Mouse (Mus musculus): Measurements from ENCODE around the gene Stab1. TPM values are rescaled to one million over a fixed set of nuclear protein-coding genes. Genes with fewer than 3 reads are reported as not detected.

Stab1 gene
- polyA plus RNA-seq, 1 experiment from 2014 or later: 26.6 TPM

DNA sequence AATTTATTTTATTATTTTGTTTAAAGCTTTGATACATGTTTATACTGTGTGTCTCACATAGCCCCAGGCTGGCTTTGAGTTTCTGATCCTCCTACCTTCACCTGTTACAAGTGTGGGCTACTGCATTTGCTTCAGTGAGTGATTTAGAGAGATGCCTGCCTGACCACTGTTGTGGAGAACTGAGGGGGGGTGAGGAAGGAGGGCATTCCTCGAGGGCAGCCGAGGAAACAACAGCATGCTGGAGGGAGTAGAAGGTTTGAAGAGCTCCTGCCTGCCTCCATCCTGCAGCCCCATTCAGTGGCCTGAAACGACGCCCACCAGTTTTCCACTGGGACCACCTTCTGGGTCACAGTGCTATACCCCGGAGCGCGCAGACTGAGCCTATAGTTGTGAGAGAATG is 3.0 kb downstream of the Stab1 start:
- Histone ChIP-seq H3K4me2 (ENCODE audit: low read length) (no peak overlapping the region), H3K27me3 (ENCODE audit: control insufficient read depth, insufficient read depth, low read length) (no peaks in the 10 kb centered on the region), H3K4me3 (replicated peaks; ENCODE audit: low read depth, low read length) (no peak overlapping the region), H3K9ac (replicated peaks; ENCODE audit: low read length) (no peak overlapping the region), H3K9me3 (ENCODE audit: control insufficient read depth, low read length) (no peaks in the 10 kb centered on the region), H3K27ac (replicated peaks; ENCODE audit: low read depth, low read length) (no peak overlapping the region), H3K36me3 (ENCODE audit: control insufficient read depth, insufficient read depth, low read length) (peaks cover 6% of the 10 kb centered on the region), H3K4me1 (ENCODE audit: control insufficient read depth, insufficient read depth, low read length) (no peaks in the 10 kb centered on the region)
- no peak for DNase-seq
- WGBS: 51% methylated on average over 7 of the region's 7 CpGs
- ATAC-seq (ENCODE audit: low FRiP score, low TSS enrichment): no peak

DNA sequence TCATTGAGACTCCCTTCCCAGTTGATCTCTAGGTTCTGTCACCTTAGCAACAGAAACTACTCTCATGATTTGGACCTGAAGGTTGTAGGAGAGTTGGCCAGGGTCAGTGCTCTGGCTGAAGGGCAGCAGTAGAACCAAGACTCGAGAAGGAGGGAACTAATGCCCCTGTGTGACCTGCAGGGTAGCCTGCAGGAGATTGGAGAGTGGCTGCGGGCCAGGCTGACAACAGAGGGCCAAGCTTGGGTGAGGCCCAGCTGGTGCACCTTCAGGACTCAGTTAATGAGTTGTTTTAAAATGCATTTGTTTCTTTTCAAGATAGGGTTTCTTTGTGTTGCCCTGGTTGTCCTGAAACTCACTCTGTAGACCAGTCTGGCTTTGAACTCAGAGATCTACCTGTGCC is 3.4 kb downstream of the Stab1 start:
- WGBS: 79% methylated on average over 2 of the region's 2 CpGs
- no peak overlapping the region for H3K4me2 ChIP-seq (ENCODE audit: low read length)
- no peak for ATAC-seq (ENCODE audit: low FRiP score, low TSS enrichment)

DNA sequence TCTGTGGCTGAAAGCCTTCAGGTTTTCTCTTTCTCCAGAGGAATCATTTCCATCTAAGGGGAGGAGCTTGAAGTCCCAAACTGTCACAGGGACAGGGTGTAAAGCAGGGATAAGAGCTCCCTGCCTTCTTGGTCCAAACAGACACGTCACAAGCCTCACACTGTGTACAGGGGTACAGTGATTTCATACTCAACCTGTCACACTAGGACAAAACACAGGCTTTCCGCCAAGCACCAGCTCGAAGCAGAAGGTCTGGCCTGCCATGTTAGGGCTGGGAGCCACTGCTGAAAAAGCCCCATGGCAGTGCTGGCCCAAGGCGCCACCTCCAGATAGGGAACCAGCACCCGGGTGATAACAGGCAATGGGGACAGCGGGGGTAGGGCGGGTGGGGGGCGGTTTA is 4.4 kb downstream of the Stab1 start:
- Histone ChIP-seq H3K36me3 (ENCODE audit: control insufficient read depth, insufficient read depth, low read length) (no peaks in the 10 kb centered on the region), H3K9me3 (ENCODE audit: control insufficient read depth, low read length) (no peaks in the 10 kb centered on the region), H3K4me1 (ENCODE audit: control insufficient read depth, insufficient read depth, low read length) (no peaks in the 10 kb centered on the region), H3K27me3 (ENCODE audit: control insufficient read depth, insufficient read depth, low read length) (no peaks in the 10 kb centered on the region), H3K4me3 (replicated peaks; ENCODE audit: low read depth, low read length) (no peak overlapping the region), H3K9ac (replicated peaks; ENCODE audit: low read length) (no peak overlapping the region), H3K4me2 (ENCODE audit: low read length) (no peak overlapping the region), H3K27ac (replicated peaks; ENCODE audit: low read depth, low read length) (no peak overlapping the region)
- DNase-seq (no peak), ATAC-seq (ENCODE audit: low FRiP score, low TSS enrichment) (no peak)
- WGBS: 84% methylated on average over 8 of the region's 8 CpGs

More for the DNA sequence above, 3.4 kb downstream of the Stab1 start:
- Histone ChIP-seq H3K27ac (replicated peaks; ENCODE audit: low read depth, low read length) (no peak overlapping the region), H3K27me3 (ENCODE audit: control insufficient read depth, insufficient read depth, low read length) (no peaks in the 10 kb centered on the region), H3K4me3 (replicated peaks; ENCODE audit: low read depth, low read length) (no peak overlapping the region), H3K9ac (replicated peaks; ENCODE audit: low read length) (no peak overlapping the region), H3K36me3 (ENCODE audit: control insufficient read depth, insufficient read depth, low read length) (peaks cover 2% of the 10 kb centered on the region), H3K4me1 (ENCODE audit: control insufficient read depth, insufficient read depth, low read length) (no peaks in the 10 kb centered on the region), H3K9me3 (ENCODE audit: control insufficient read depth, low read length) (no peaks in the 10 kb centered on the region)
- no peak for DNase-seq

DNA sequence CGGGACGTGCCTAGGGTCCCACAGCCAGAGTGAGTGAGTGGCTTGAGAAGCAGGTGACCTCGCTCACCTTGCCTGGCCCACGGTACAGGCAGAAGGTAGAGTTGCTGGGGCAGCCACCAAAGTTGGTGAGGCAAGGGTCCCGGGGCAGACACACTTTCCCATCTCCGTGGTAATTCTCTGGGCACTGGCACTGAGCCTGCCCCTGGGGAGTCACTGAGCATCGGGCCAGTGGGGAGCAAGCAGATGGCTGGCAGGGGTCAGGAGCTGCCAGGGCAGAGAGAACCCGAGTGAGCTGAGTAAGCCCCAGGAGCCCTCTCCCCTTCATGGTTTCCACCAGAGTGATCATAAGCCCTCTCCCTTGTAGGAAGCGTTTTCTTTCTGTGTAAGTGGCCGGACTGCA is 6.8 kb downstream of the Stab1 start:
- H3K27ac ChIP-seq (replicated peaks; ENCODE audit: low read depth, low read length): no peak overlapping the region
- DNase-seq (no peak), ATAC-seq (ENCODE audit: low FRiP score, low TSS enrichment) (no peak)
- H3K4me1 ChIP-seq (ENCODE audit: control insufficient read depth, insufficient read depth, low read length): no peaks in the 10 kb centered on the region
- 65% methylated on average over 10 of the region's 10 CpGs for WGBS
- H3K4me2 ChIP-seq (ENCODE audit: low read length): no peak overlapping the region
- no peak overlapping the region for H3K4me3 ChIP-seq (replicated peaks; ENCODE audit: low read depth, low read length)
- H3K9ac ChIP-seq (replicated peaks; ENCODE audit: low read length): no peak overlapping the region
- H3K9me3 ChIP-seq (ENCODE audit: control insufficient read depth, low read length): no peaks in the 10 kb centered on the region
- no peaks in the 10 kb centered on the region for H3K27me3 ChIP-seq (ENCODE audit: control insufficient read depth, insufficient read depth, low read length)
- H3K36me3 ChIP-seq (ENCODE audit: control insufficient read depth, insufficient read depth, low read length): no peaks in the 10 kb centered on the region

DNA sequence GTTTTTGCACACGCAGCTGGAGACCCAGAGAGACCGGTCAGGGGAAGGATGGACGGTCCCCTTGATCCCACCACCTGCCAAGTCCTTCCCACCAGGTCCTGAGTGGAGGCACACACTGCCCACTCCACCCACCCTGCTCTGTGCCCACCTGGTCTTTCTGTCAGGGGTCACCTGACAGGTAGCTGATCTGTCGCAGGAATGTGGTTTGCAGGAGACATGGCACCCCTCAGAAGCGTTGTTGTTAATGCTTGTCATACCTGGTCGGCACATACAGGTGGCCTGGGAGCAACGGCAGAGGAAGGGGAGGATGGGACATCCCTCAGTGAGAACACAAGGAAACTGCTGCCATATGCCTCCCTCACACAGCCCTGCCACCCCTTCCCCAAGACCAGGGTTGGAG is 7.2 kb downstream of the Stab1 start:
- no peaks in the 10 kb centered on the region for H3K27me3 ChIP-seq (ENCODE audit: control insufficient read depth, insufficient read depth, low read length)
- no peak overlapping the region for H3K9ac ChIP-seq (replicated peaks; ENCODE audit: low read length)
- no peak overlapping the region for H3K4me2 ChIP-seq (ENCODE audit: low read length)
- no peaks in the 10 kb centered on the region for H3K36me3 ChIP-seq (ENCODE audit: control insufficient read depth, insufficient read depth, low read length)
- 94% methylated on average over 7 of the region's 7 CpGs for WGBS
- DNase-seq: no peak
- no peak overlapping the region for H3K27ac ChIP-seq (replicated peaks; ENCODE audit: low read depth, low read length)
- H3K4me1 ChIP-seq (ENCODE audit: control insufficient read depth, insufficient read depth, low read length): no peaks in the 10 kb centered on the region
- no peak overlapping the region for H3K4me3 ChIP-seq (replicated peaks; ENCODE audit: low read depth, low read length)
- no peaks in the 10 kb centered on the region for H3K9me3 ChIP-seq (ENCODE audit: control insufficient read depth, low read length)
- no peak for ATAC-seq (ENCODE audit: low FRiP score, low TSS enrichment)

DNA sequence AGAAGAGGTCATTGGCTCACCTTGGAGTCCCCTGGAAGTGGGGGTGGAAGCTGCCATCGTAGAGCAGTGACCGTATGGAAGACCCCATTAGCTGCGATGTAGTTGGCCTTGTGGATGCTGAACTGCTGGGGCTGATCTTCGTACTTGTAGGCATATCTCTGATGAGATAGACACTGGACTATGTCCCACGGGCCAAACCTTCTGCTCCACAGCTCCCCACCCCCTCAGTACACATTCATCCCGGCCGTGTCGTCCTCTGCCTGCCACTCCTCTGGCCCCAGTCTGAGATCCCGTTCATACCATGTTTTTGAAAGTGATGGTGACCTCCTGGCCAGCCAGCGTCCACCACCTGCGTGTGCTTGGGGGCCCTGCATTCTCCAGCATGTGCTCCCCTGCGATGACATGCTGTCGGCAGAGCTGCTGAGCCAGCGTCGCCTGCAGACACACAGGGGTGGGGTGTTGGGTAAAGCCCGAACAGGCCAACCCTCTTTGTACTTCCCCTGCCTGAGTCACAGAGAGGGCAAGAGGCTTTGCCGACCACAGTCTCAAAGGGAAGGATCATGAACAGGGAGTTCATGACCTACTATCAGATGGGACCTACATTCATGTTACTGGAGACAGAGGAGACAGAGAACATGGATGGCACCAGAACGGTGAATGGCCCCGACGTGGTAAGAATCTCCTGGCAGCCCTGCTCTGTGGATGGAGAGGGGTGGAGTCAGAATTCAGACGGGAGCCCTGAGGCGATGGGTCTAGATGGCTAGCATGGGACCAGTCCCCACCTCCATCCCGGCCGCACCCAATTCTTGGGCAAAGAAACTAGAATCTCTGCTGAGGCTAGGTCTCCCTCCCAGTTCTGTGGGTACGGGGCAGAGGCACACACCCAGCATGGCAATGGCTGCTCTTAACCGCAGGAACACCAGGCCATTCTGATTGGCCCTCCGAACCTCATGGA is 8.0 kb downstream of the Stab1 start:
- no peak overlapping the region for H3K27ac ChIP-seq (replicated peaks; ENCODE audit: low read depth, low read length)
- WGBS: 86% methylated on average over 27 of the region's 27 CpGs
- no peak for ATAC-seq (ENCODE audit: low FRiP score, low TSS enrichment)
- no peak for DNase-seq
- H3K4me2 ChIP-seq (ENCODE audit: low read length): no peak overlapping the region
- no peak overlapping the region for H3K4me3 ChIP-seq (replicated peaks; ENCODE audit: low read depth, low read length)
- H3K27me3 ChIP-seq (ENCODE audit: control insufficient read depth, insufficient read depth, low read length): no peaks in the 10 kb centered on the region
- no peak overlapping the region for H3K9ac ChIP-seq (replicated peaks; ENCODE audit: low read length)
- H3K9me3 ChIP-seq (ENCODE audit: control insufficient read depth, low read length): no peaks in the 10 kb centered on the region
- H3K4me1 ChIP-seq (ENCODE audit: control insufficient read depth, insufficient read depth, low read length): no peaks in the 10 kb centered on the region
- H3K36me3 ChIP-seq (ENCODE audit: control insufficient read depth, insufficient read depth, low read length): no peaks in the 10 kb centered on the region

DNA sequence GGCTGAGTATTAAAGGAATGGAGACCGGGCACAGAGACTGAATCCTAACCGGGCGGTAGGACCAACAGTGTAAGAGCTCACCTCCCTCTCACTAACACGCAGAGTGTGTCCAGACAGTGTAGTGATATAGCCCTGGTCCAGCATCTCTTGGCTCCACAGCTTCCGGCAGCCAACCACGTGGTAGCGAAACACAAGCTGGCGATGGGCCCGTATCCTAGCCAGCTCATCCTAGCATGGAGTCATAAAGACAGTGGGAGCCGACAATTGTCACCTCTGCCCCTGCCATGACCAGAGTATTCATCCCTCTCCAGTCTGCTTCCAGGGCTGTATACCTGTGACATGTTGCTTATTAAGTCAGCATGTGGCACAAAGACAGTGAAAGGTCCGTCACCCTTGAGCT is 22.7 kb downstream of the Stab1 start:
- Histone ChIP-seq H3K4me1 (ENCODE audit: control insufficient read depth, insufficient read depth, low read length) (no peaks in the 10 kb centered on the region), H3K36me3 (ENCODE audit: control insufficient read depth, insufficient read depth, low read length) (peaks cover 16% of the 10 kb centered on the region), H3K9ac (replicated peaks; ENCODE audit: low read length) (no peak overlapping the region), H3K4me2 (ENCODE audit: low read length) (no peak overlapping the region), H3K27ac (replicated peaks; ENCODE audit: low read depth, low read length) (no peak overlapping the region), H3K4me3 (replicated peaks; ENCODE audit: low read depth, low read length) (no peak overlapping the region), H3K9me3 (ENCODE audit: control insufficient read depth, low read length) (no peaks in the 10 kb centered on the region), H3K27me3 (ENCODE audit: control insufficient read depth, insufficient read depth, low read length) (no peaks in the 10 kb centered on the region)
- WGBS: 95% methylated on average over 11 of the region's 11 CpGs
- DNase-seq: no peak
- ATAC-seq (ENCODE audit: low FRiP score, low TSS enrichment): no peak

DNA sequence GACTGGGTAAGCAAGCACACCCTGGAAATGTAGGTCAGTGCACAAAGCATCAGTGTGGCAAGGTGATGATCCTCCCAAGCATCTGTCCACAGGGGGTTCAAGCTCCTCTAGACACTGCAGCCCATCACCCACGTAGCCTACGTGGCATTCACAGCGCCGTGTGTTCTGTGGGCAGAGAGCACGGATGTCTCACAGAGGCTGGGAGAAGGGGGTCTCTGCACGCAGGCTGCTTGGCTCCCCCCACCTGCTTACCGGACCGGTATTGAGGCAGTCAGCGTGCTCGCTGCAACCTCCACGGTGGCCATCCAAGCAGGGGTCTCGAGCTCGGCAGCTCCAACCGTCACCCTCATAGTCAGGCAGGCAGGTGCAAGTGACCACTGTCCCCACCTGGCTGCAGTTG is 27.4 kb downstream of the Stab1 start:
- H3K36me3 ChIP-seq (ENCODE audit: control insufficient read depth, insufficient read depth, low read length): peaks cover 62% of the 10 kb centered on the region
- H3K9ac ChIP-seq (replicated peaks; ENCODE audit: low read length): no peak overlapping the region
- no peak overlapping the region for H3K4me2 ChIP-seq (ENCODE audit: low read length)
- H3K27me3 ChIP-seq (ENCODE audit: control insufficient read depth, insufficient read depth, low read length): no peaks in the 10 kb centered on the region
- no peak overlapping the region for H3K27ac ChIP-seq (replicated peaks; ENCODE audit: low read depth, low read length)
- DNase-seq (no peak), ATAC-seq (ENCODE audit: low FRiP score, low TSS enrichment) (no peak)
- H3K4me3 ChIP-seq (replicated peaks; ENCODE audit: low read depth, low read length): no peak overlapping the region
- WGBS: 94% methylated on average over 14 of the region's 14 CpGs
- no peaks in the 10 kb centered on the region for H3K9me3 ChIP-seq (ENCODE audit: control insufficient read depth, low read length)
- no peaks in the 10 kb centered on the region for H3K4me1 ChIP-seq (ENCODE audit: control insufficient read depth, insufficient read depth, low read length)

DNA sequence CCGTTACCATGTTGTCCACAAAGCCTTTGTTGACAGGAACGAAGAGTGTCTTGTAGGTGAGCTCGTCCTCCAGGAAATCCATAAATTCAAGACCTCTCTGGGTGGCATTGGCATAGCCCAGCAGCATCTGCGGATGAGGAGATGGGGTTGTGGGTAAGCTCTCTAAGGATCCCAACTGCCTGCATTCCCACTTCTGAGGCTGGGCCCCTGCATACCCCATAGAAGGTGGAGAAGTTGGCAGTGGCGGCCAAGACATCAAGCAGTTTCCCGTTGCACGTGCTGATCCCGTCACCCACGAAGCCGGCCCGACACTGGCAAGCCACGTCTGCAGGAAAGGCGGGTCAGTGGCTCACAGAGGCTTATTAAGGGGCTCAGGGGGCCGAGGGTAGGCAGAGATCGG is 28.3 kb downstream of the Stab1 start:
- Histone ChIP-seq H3K4me3 (replicated peaks; ENCODE audit: low read depth, low read length) (no peak overlapping the region), H3K9ac (replicated peaks; ENCODE audit: low read length) (no peak overlapping the region), H3K27me3 (ENCODE audit: control insufficient read depth, insufficient read depth, low read length) (no peaks in the 10 kb centered on the region), H3K36me3 (ENCODE audit: control insufficient read depth, insufficient read depth, low read length) (peaks cover 71% of the 10 kb centered on the region), H3K4me1 (ENCODE audit: control insufficient read depth, insufficient read depth, low read length) (no peaks in the 10 kb centered on the region), H3K27ac (replicated peaks; ENCODE audit: low read depth, low read length) (no peak overlapping the region), H3K9me3 (ENCODE audit: control insufficient read depth, low read length) (no peaks in the 10 kb centered on the region), H3K4me2 (ENCODE audit: low read length) (no peak overlapping the region)
- DNase-seq: no peak
- no peak for ATAC-seq (ENCODE audit: low FRiP score, low TSS enrichment)
- 94% methylated on average over 15 of the region's 15 CpGs for WGBS
